Mouse (Mus musculus): Measurements from ENCODE around the gene Olfr1442. TPM values are rescaled to one million over a fixed set of nuclear protein-coding genes. Genes with fewer than 3 reads are reported as not detected.

Olfr1442 gene
- total RNA-seq, 2 experiments from 2014 or later, result not detected

Other genes with a start within 250 kb of the Olfr1442 start
- gene Pfpl, start 242.5 kb upstream of the Olfr1442 start, total RNA-seq (2021), result not detected
- 10 to 100 TPM; 22.3 to 23.5 TPM for gene Mpeg1, start 209.7 kb upstream of the Olfr1442 start, total RNA-seq (2021)
- 10 to 100 TPM; 32.1 to 33.4 TPM for gene Dtx4, start 169.0 kb upstream of the Olfr1442 start, total RNA-seq (2021)
- 10 to 100 TPM; 13.3 to 16.9 TPM for gene Fam111a, start 124.7 kb upstream of the Olfr1442 start, total RNA-seq (2021)
- gene Gm4952, start 70.5 kb upstream of the Olfr1442 start, total RNA-seq (2021), result 10 to 100 TPM in 1 of 2 experiments, under 1 TPM in 1; 0.31 to 14.1 TPM
- 1 to 10 TPM; 1.7 to 6.2 TPM for gene Glyat, start 37.1 kb upstream of the Olfr1442 start, total RNA-seq (2021)
- not detected for gene Olfr1443, start 7.7 kb downstream of the Olfr1442 start, total RNA-seq (2021)
- gene Keg1, start 25.3 kb downstream of the Olfr1442 start, total RNA-seq (2021), result 10 to 100 TPM in 1 of 2 experiments, 1 to 10 TPM in 1; 2.1 to 11.5 TPM
- gene Cntf, start 95.2 kb downstream of the Olfr1442 start, total RNA-seq (2021), result 1 to 10 TPM; 4.4 to 4.5 TPM
- gene Zfp91, start 125.7 kb downstream of the Olfr1442 start, total RNA-seq (2021), result 10 to 100 TPM; 88.5 to 90.4 TPM
- gene Lpxn, start 125.8 kb downstream of the Olfr1442 start, total RNA-seq (2021), result 1 to 10 TPM; 1.7 to 2.1 TPM
- not detected for gene Gm5244, start 176.2 kb downstream of the Olfr1442 start, total RNA-seq (2021)
- not detected for gene Olfr1444, start 186.8 kb downstream of the Olfr1442 start, total RNA-seq (2021)
- gene Olfr1445, start 213.4 kb downstream of the Olfr1442 start, total RNA-seq (2021), result not detected
- gene Olfr1446, start 223.1 kb downstream of the Olfr1442 start, total RNA-seq (2021), result not detected
- not detected for gene Olfr1447, start 233.3 kb downstream of the Olfr1442 start, total RNA-seq (2021)